Comparison of ENCODE assay signal across 10 mouse cellular contexts in genomic region chr3:86786280-86786679, GRCm38 (mm10).
DNase-seq lines count a peak whose midpoint lies in the region; ATAC-seq and TF ChIP-seq lines count a peak whose summit lies in the region.
"Had no signal": no experiment of that assay in that cellular context is flagged by ENCODE, and none has a peak within 500 bp of the region (broad histone marks: within the 10 kb centered on the region; RNA-seq: fewer than 3 reads in every experiment).

No protein-coding gene starts in this region.

- no peaks in the 10 kb centered on the region for H3K36me3 ChIP-seq in stomach, embryonic 16.5 days (ENCODE audit: control insufficient read depth, insufficient read depth, low read length)
- no peaks in the 10 kb centered on the region for H3K36me3 ChIP-seq in stomach, postnatal 0 days (ENCODE audit: control insufficient read depth, insufficient read depth, low read length)

- no peak overlapping the region for H3K4me3 ChIP-seq in stomach, embryonic 16.5 days (replicated peaks; ENCODE audit: low read length)
- H3K4me3 ChIP-seq in stomach, postnatal 0 days (ENCODE audit: low read depth, low read length): no peak overlapping the region
- H3K4me3 ChIP-seq: limb, embryonic 15.5 days had no signal

- WGBS in stomach, embryonic 16.5 days: 77% methylated on average over 12 of the region's 12 CpGs
- 70% methylated on average over 12 of the region's 12 CpGs for WGBS in stomach, postnatal 0 days

- H3K4me1 ChIP-seq in stomach, embryonic 16.5 days (ENCODE audit: control insufficient read depth, insufficient read depth, low read length): peaks cover 22% of the 10 kb centered on the region
- H3K4me1 ChIP-seq in stomach, postnatal 0 days (replicated peaks; ENCODE audit: control insufficient read depth, insufficient read depth): no peaks in the 10 kb centered on the region

- no peak overlapping the region for H3K4me2 ChIP-seq in stomach, embryonic 16.5 days (ENCODE audit: low read depth, low read length)
- H3K4me2 ChIP-seq in stomach, postnatal 0 days (replicated peaks; ENCODE audit: low read depth): no peak overlapping the region
- H3K4me2 ChIP-seq: limb, embryonic 15.5 days had no signal

- H3K27ac ChIP-seq in stomach, embryonic 16.5 days (ENCODE audit: low read length): 0 out of 2 replicates have a peak overlapping the region, but pooled peaks have one; percentile 60
- H3K27ac ChIP-seq in stomach, postnatal 0 days (replicated peaks): no peak overlapping the region

- TF ChIP-seq EP300 in stomach, postnatal 0 days (optimal IDR thresholded peaks at IDR 0.05): no peak

- H3K27me3 ChIP-seq in stomach, embryonic 16.5 days (ENCODE audit: control insufficient read depth, insufficient read depth, low read length): no peaks in the 10 kb centered on the region
- no peaks in the 10 kb centered on the region for H3K27me3 ChIP-seq in stomach, postnatal 0 days (ENCODE audit: control insufficient read depth, insufficient read depth, low read length)
- H3K27me3 ChIP-seq: limb, embryonic 15.5 days; Patski had no signal

- no peak for TF ChIP-seq CTCF in stomach, postnatal 0 days (IDR thresholded peaks at IDR 0.05; ENCODE audit: low read depth)

- no peak for ATAC-seq in stomach, embryonic 16.5 days (ENCODE audit: insufficient read depth, low FRiP score)
- no peak for ATAC-seq in stomach, postnatal 0 days (ENCODE audit: low FRiP score, low TSS enrichment)

- no peak overlapping the region for H3K9ac ChIP-seq in stomach, embryonic 16.5 days (ENCODE audit: low read length)
- H3K9ac ChIP-seq in stomach, postnatal 0 days (ENCODE audit: low read length): no peak overlapping the region
- H3K9ac ChIP-seq: limb, embryonic 15.5 days had no signal

- no peaks in the 10 kb centered on the region for H3K9me3 ChIP-seq in stomach, embryonic 16.5 days (replicated peaks; ENCODE audit: control insufficient read depth, low read length)
- H3K9me3 ChIP-seq in stomach, postnatal 0 days (ENCODE audit: control insufficient read depth, low read length): no peaks in the 10 kb centered on the region
- H3K9me3 ChIP-seq: limb, embryonic 15.5 days had no signal

- peak; percentile 6 to 11 for DNase-seq in adrenal gland, postnatal 36 days
- no peak for DNase-seq in adrenal gland, adult 2 months
- DNase-seq in heart, postnatal 4 days: peak; percentile 14
- DNase-seq in heart, adult 18-20 months: no peak
- DNase-seq in stomach, postnatal 0 days (ENCODE audit: low spot score): no peak
- DNase-seq in thymus, postnatal 10 days (ENCODE audit: low spot score in 2 of 2): no peak
- no peak for DNase-seq in urinary bladder, postnatal 36 days (ENCODE audit: low spot score in 2 of 2)

Comparison
In these comparisons a context has a peak if more than half of its experiments do, and no peak if none do; other contexts are left out.
1. DNase-seq: peak in adrenal gland, postnatal 36 days (2 of 2) and heart, postnatal 4 days (single experiment); none in adrenal gland, adult 2 months (single experiment), heart, adult 18-20 months (0 of 2), stomach, postnatal 0 days (single experiment), thymus, postnatal 10 days (0 of 2) and urinary bladder, postnatal 36 days (0 of 2).